8 mouse cellular contexts compared by ENCODE assay signal in the genomic region with DNA sequence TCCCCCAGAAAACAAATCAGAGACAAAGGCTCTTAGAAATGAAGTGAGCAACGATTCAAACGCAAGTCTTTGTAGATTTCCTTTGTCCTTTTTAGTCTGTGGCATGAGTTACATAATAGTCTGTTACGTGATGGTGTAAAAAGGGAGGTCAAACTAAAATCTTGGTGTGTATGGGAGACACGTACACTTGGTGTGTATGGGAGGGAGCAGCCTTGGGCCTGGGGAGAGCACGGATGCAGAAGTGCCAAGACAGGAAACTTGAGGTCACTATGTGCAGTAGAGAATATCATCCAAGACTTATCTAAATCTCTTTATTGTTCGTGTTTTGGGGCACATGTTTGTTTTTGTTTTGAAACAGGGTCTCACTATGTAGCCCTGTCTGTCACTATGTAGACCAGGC. TPM values are rescaled to one million over a fixed set of nuclear protein-coding genes. Genes with fewer than 3 reads are reported as not detected.
DNase-seq lines count a peak whose midpoint lies in the region; ATAC-seq and TF ChIP-seq lines count a peak whose summit lies in the region.

No protein-coding gene starts in this region.

- no peak for ATAC-seq in kidney, embryonic 14.5 days (ENCODE audit: low FRiP score, low TSS enrichment)
- ATAC-seq in hindbrain, embryonic 12.5 days (ENCODE audit: low FRiP score): no peak
- ATAC-seq in midbrain, embryonic 12.5 days (ENCODE audit: low FRiP score, low read depth): no peak

- H3K4me2 ChIP-seq in kidney, embryonic 14.5 days (replicated peaks; ENCODE audit: low read depth, low read length): peak overlapping the region; percentile 61
- H3K4me2 ChIP-seq in hindbrain, embryonic 12.5 days (replicated peaks): peak overlapping the region; percentile 65
- peak overlapping the region; percentile 75 for H3K4me2 ChIP-seq in midbrain, embryonic 12.5 days (replicated peaks)

- no peaks in the 10 kb centered on the region for H3K9me3 ChIP-seq in kidney, embryonic 14.5 days (ENCODE audit: control insufficient read depth, low read length)
- no peaks in the 10 kb centered on the region for H3K9me3 ChIP-seq in hindbrain, embryonic 12.5 days (replicated peaks)
- no peaks in the 10 kb centered on the region for H3K9me3 ChIP-seq in midbrain, embryonic 12.5 days

- H3K4me1 ChIP-seq in kidney, embryonic 14.5 days (ENCODE audit: control insufficient read depth, insufficient read depth, low read length): peaks cover 23% of the 10 kb centered on the region
- peaks cover 18% of the 10 kb centered on the region for H3K4me1 ChIP-seq in bone marrow macrophage, adult 2 months (ENCODE audit: control insufficient read depth, insufficient read depth, low read length)
- peaks cover 31% of the 10 kb centered on the region for H3K4me1 ChIP-seq in hindbrain, embryonic 12.5 days
- peaks cover 35% of the 10 kb centered on the region for H3K4me1 ChIP-seq in midbrain, embryonic 12.5 days

- no peak for TF ChIP-seq CTCF in bone marrow macrophage, adult 2 months (IDR thresholded peaks at IDR 0.05; ENCODE audit: low read depth, low read length)

- peak overlapping the region; percentile 88 for H3K4me3 ChIP-seq in kidney, embryonic 14.5 days (ENCODE audit: low read length)
- peak overlapping the region; percentile 80 for H3K4me3 ChIP-seq in bone marrow macrophage, adult 2 months (ENCODE audit: insufficient read depth, low read length)
- H3K4me3 ChIP-seq in hindbrain, embryonic 12.5 days: peak overlapping the region; percentile 80
- peak overlapping the region; percentile 86 for H3K4me3 ChIP-seq in midbrain, embryonic 12.5 days

- no peaks in the 10 kb centered on the region for H3K27me3 ChIP-seq in kidney, embryonic 14.5 days (ENCODE audit: control insufficient read depth, insufficient read depth, low read length)
- no peaks in the 10 kb centered on the region for H3K27me3 ChIP-seq in hindbrain, embryonic 12.5 days
- 0 out of 2 replicates have a peak, but pooled peaks cover 3% of the 10 kb centered on the region for H3K27me3 ChIP-seq in midbrain, embryonic 12.5 days

- no peak for DNase-seq in kidney, adult 18-20 months
- no peak for DNase-seq in gastrocnemius, postnatal 10 days
- no peak for DNase-seq in left cerebral cortex, adult 11 months (ENCODE audit: low spot score)
- no peak for DNase-seq in urinary bladder, adult 18-20 months (ENCODE audit: low spot score in 2 of 2)

- WGBS in kidney, embryonic 14.5 days: 28% methylated on average over 6 of the region's 6 CpGs
- whole genome bisulfite sequencing in hindbrain, embryonic 12.5 days: 28% methylated on average over 6 of the region's 6 CpGs
- WGBS in midbrain, embryonic 12.5 days: 29% methylated on average over 6 of the region's 6 CpGs

- H3K9ac ChIP-seq in kidney, embryonic 14.5 days (ENCODE audit: low read depth, low read length): peak overlapping the region; percentile 88
- peak overlapping the region; percentile 84 for H3K9ac ChIP-seq in hindbrain, embryonic 12.5 days
- peak overlapping the region; percentile 79 for H3K9ac ChIP-seq in midbrain, embryonic 12.5 days (replicated peaks)

- no peaks in the 10 kb centered on the region; the same call in 1 of the 2 replicates for H3K36me3 ChIP-seq in kidney, embryonic 14.5 days (ENCODE audit: control insufficient read depth, insufficient read depth, low read length)
- 0 out of 2 replicates have a peak, but pooled peaks cover 3% of the 10 kb centered on the region for H3K36me3 ChIP-seq in hindbrain, embryonic 12.5 days
- 0 out of 2 replicates have a peak, but pooled peaks cover 4% of the 10 kb centered on the region for H3K36me3 ChIP-seq in midbrain, embryonic 12.5 days

- no peak for TF ChIP-seq POLR2A in bone marrow macrophage, adult 2 months (IDR thresholded peaks at IDR 0.05; ENCODE audit: borderline replicate concordance, low read depth, low read length)

- H3K27ac ChIP-seq in kidney, embryonic 14.5 days (ENCODE audit: low read depth, low read length): peak overlapping the region; percentile 89
- peak overlapping the region; percentile 68 for H3K27ac ChIP-seq in bone marrow macrophage, adult 2 months (ENCODE audit: insufficient read depth, low read depth, low read length)
- H3K27ac ChIP-seq in hindbrain, embryonic 12.5 days: peak overlapping the region; percentile 93
- peak overlapping the region; percentile 91 for H3K27ac ChIP-seq in midbrain, embryonic 12.5 days (replicated peaks)

RNA-seq across cellular contexts. Expression of a gene that starts 0.5 kb away (rescaled TPM):
- polyA plus RNA-seq in kidney, embryonic 14.5 days (2014; fragmentation: Nextera tagmentation; extraction: Ambion mirVana): 74.9 and 87.9 TPM in 2 replicates
- polyA plus RNA-seq in bone marrow macrophage, adult 2 months (2012; ENCODE audit: insufficient read depth, insufficient read length, missing spikeins): 36.1 and 40.8 TPM in 2 replicates
- polyA plus RNA-seq in hindbrain, embryonic 12.5 days (2016; fragmentation: Nextera tagmentation; extraction: Ambion mirVana): 75.7 and 77.7 TPM in 2 replicates
- 79.9 and 85.5 TPM in 2 replicates for polyA plus RNA-seq in midbrain, embryonic 12.5 days (2016; fragmentation: Nextera tagmentation; extraction: Ambion mirVana)
- 10 to 100 TPM; 23.6 to 25.9 TPM for total RNA-seq in gastrocnemius, postnatal 10 days (2021)

RNA-seq across cellular contexts. Expression of a gene that starts 15.2 kb away (rescaled TPM):
- polyA plus RNA-seq in kidney, embryonic 14.5 days (2014; fragmentation: Nextera tagmentation; extraction: Ambion mirVana): 0.70 and 1.1 TPM in 2 replicates
- not detected in 2 replicates for polyA plus RNA-seq in bone marrow macrophage, adult 2 months (2012; ENCODE audit: insufficient read depth, insufficient read length, missing spikeins)
- polyA plus RNA-seq in hindbrain, embryonic 12.5 days (2016; fragmentation: Nextera tagmentation; extraction: Ambion mirVana): 0.67 and 1.2 TPM in 2 replicates
- polyA plus RNA-seq in midbrain, embryonic 12.5 days (2016; fragmentation: Nextera tagmentation; extraction: Ambion mirVana): 1.3 and 1.8 TPM in 2 replicates
- 1 to 10 TPM; 1.1 to 1.4 TPM for total RNA-seq in gastrocnemius, postnatal 10 days (2021)

RNA-seq across cellular contexts. Expression of a gene that starts 37.4 kb away (rescaled TPM):
- 2.8 and 4.1 TPM in 2 replicates for polyA plus RNA-seq in kidney, embryonic 14.5 days (2014; fragmentation: Nextera tagmentation; extraction: Ambion mirVana)
- polyA plus RNA-seq in bone marrow macrophage, adult 2 months (2012; ENCODE audit: insufficient read depth, insufficient read length, missing spikeins): 1.2 and 1.6 TPM in 2 replicates
- 1.9 and 2.3 TPM in 2 replicates for polyA plus RNA-seq in hindbrain, embryonic 12.5 days (2016; fragmentation: Nextera tagmentation; extraction: Ambion mirVana)
- 1.9 and 2.8 TPM in 2 replicates for polyA plus RNA-seq in midbrain, embryonic 12.5 days (2016; fragmentation: Nextera tagmentation; extraction: Ambion mirVana)
- 1 to 10 TPM; 2.1 to 5.5 TPM for total RNA-seq in gastrocnemius, postnatal 10 days (2021)
